Mouse (Mus musculus) splenic B cell, adult 2 months (primary cell): ENCODE data around the gene Gcc2.
"Not testable (repeated sequence)": the region's sequence is repeated elsewhere in the genome, so short reads cannot be mapped to it uniquely, and the experiment has no call there.

ENCODE experiments used
- DNase-seq: peaks from one replicate; pipeline ENCODE4 v3.0.0-alpha.2; 2011; ENCODE audit warnings: low read depth, low spot score
- H3K27me3 ChIP-seq: 2 replicates; pipeline ENCODE4 v1.6.1; 2012; ENCODE audit warnings: mild to moderate bottlenecking, low read length, moderate library complexity, mixed read lengths; ENCODE audit not compliant: control insufficient read depth, poor library complexity, insufficient read depth, severe bottlenecking
- H3K36me3 ChIP-seq: 2 replicates; pipeline ENCODE4 v1.6.1; 2012; ENCODE audit warnings: mild to moderate bottlenecking, low read length, moderate library complexity, mixed read lengths; ENCODE audit not compliant: control insufficient read depth, poor library complexity, insufficient read depth, severe bottlenecking

Gcc2 gene

DNA sequence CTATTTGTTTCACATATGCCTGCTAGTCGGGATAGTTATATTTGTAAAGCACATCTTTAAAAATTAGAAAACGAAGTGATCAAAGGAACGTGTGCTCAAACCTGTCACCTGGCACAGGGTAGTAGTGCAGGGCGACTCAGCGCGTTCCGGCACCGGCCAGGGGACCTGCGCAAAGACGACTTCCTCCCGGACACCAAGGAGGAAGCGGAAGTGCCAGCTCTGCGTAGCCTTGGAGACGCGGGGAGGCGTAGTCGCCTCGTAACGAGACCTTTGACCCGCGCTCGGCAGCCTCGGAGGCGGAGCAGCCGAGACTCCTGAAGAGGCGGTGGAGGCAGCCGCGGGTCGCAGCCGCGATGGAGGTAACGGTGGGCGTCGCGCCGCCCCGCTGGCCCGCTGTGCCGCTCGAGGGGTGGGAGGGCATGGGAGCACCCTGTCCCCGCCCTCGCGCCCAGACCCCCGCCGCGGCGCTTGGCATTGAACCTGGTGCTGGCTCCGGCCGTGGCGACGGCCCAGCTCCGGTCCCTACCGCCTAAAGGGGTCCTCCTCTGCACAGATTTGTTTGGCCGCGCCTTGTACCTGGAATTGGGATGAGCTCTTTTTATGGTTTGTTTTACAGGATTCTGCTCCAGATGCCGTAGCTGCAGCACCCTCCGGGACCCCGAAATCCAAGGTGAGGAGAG, at the start of gene Gcc2:
TSS of gene Gcc2 (plus strand) at position 285 of the 680 bp plus-strand sequence.
- Histone ChIP-seq H3K27me3 (no peaks in the 10 kb centered on the region), H3K36me3 (peaks cover 3% of the 10 kb centered on the region; the same call in 1 of the 2 replicates)
- DNase-seq, result peak; percentile 96

DNA sequence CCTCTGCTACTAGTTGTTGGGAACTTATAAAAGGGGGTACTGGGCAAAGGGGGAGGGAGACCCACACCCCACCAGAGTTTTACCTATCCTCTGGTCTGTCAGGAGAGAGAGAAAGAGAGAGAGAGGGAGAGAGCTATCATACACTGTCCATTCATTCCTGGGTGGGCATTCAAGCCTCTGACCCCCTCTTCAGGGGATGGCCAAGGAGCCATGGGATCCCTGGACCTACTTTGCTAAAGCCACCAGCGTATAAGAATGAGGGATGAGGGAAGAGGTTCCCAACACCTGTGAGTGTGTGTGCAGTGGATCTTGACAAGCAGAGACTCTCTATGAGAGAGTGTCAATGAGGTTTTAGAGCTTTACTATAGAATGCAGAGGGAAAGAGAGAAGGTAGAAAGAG, 49.3 kb upstream of the Gcc2 start:
- DNase-seq, result no peak
- no peaks in the 10 kb centered on the region for H3K36me3 ChIP-seq
- H3K27me3 ChIP-seq, result no peaks in the 10 kb centered on the region

DNA sequence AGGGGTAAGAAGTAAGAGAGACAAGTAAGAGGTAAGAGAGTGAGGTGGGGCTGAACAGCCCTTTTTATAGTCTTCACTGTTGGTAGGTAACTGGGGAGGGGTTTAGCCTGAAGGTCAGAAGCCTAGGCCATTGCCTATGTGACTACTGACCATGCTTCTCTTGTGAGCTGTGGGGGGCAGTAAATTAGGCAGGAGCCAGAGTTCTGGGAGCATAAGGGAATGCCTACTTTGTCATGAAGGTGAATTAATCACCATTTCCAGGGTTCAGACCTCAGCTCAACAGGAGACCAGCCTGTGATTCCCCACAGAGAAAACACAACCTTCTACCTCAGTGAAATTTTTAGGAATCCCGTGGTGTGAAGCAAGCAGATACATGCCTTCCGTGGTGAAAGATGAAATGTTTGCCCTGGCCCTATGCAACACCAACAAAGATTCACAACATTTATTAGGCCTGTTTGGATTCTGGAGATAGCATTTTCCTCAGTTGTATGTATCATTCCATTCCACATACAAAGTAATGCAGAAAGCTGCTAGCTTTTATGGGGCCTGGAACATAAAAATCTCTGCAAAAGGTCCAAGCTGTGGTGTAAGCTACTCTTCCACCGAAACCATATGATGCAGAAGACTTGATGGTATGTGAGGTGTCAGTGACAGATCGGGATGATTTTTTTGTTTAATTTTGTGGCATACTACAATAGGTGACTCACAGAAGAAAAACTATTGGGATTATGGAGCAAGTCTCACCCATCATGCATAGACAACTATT, 48.5 kb upstream of the Gcc2 start:
- no peak for DNase-seq
- no peaks in the 10 kb centered on the region for H3K36me3 ChIP-seq

DNA sequence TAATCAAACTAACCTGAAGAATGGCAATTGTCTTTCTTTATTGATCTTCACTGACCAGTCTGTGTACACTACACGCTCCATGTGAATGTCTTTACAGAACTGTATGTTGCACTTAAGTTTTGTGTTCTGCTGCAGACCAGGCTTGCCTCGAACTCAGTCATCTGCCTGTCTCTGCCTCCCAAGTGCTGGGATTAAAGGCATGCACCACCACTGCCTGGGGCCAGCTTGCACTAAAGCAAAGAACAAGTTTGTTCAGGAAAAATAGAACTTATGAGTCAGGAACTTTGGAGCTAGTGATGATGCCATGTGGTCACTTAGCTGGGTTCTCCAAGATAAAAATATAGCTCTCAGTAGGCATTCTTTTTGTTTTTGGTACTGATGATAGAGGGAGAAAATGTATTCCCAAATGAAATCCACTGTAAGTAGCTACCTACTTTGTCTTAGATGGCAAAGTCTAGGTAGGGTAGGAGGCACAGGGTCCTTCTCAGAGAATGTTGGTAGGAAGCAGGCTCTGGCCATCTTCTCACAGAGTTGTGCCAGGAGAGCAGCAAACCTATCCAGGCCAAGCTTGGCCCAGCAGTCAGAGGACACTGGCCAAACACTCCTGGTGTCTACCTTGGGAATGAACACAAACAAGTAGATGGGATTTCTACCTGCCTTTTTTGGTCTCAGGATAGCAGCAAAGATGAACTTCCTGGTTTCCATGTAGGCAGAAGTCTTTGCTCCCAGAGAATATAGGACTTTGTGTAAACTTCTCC, 45.4 kb upstream of the Gcc2 start:
- H3K36me3 ChIP-seq, result no peaks in the 10 kb centered on the region
- H3K27me3 ChIP-seq, result no peaks in the 10 kb centered on the region
- DNase-seq, result no peak

More for the DNA sequence above, 48.5 kb upstream of the Gcc2 start:
- no peaks in the 10 kb centered on the region for H3K27me3 ChIP-seq

DNA sequence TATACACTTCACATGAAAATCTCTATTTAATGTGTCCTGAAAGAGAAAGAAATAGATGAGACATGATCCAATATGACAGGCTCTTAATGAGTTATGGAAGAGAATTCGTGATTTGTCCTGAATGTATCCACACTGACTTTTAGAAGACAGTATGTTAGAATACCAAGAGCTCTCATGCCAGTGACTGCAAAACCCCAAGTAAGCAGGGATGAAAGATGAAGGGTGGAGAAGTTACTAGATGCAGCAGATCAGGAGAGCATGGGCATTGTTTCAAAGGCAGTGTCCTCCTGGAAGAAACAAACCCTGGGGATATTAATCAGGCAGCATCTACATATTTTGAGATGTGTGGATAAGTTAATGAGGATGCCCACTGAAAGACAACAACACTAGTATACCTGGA, 44.8 kb upstream of the Gcc2 start:
- no peak for DNase-seq
- H3K27me3 ChIP-seq, result no peaks in the 10 kb centered on the region
- H3K36me3 ChIP-seq, result no peaks in the 10 kb centered on the region

DNA sequence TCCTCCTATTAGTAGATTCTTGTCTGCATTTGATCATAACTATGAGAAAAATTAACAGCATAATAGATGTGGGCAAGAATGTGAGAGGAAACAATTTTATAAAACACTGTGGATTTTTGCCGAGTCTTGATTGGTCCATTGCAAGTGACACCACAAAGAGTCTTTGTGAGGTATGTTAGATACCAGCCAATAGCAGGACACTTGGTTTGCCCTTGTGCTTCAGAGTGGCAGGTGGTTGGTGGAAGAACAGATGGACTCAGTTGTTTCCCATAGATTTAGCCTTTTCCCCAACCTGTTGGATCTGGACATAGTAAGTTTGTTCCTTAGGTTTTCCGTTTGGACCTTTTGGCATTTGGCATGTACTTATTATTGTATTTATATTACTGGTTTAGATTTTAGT, 44.1 kb upstream of the Gcc2 start:
- Histone ChIP-seq H3K27me3 (no peaks in the 10 kb centered on the region), H3K36me3 (no peaks in the 10 kb centered on the region)
- DNase-seq, result no peak

DNA sequence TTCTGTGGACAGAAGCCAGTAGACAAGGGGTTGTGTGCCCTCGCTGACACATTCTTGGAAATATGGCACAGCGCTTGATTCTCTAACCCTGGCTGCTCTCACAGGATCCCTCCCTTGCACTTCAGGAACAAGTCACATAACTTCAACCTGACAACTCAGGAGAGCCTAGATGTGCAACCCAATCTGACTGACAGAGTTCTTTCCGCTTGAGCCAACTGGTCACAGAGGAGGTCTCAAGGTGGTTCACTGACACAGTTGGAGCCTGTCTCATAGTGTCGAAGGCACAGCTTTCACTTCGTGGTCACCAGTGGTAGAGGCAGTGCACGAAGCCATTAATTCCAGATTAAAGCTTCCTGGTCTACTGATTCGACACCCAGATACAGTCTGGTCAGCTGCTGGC, 43.1 kb upstream of the Gcc2 start:
- Histone ChIP-seq H3K36me3 (no peaks in the 10 kb centered on the region), H3K27me3 (no peaks in the 10 kb centered on the region)
- DNase-seq, result no peak

DNA sequence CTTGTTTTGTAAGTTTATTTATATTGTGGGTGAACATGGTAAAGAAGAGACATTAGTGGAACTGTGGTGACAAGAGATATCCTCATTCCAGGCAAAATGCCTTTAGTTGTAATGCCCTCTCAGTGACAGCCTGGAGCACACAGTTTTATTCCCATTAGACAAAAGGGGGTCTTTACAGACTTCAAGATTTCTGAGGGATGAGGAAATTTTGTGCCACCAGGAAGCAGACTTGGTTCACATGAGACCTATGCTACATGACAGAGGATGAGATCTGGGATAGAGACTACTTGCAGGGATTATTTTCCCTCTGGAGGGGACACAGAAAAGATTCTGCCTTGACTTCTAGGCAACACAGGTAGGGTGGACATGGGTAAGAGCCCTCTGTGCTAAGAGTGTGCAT, 40.8 kb upstream of the Gcc2 start:
- Histone ChIP-seq H3K36me3 (no peaks in the 10 kb centered on the region), H3K27me3 (no peaks in the 10 kb centered on the region)
- no peak for DNase-seq

DNA sequence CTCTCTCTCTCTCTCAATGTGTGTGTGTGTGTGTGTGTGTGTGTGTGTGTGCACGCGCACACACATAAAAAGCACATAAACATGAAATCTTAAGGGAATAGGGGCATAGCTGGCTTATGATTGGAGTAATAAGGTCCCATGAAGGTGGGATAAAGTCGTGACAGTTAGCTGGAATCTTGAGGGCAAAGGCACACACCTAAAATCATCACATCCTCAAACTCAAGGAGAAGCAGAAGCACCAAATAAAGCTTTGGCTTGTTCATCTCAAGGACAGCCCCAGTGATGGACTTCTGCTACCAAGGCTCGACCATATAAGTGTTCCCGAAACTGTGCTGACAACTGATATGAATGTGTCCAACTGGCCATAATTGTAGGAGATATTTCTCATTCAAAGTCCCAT, 40.4 kb upstream of the Gcc2 start:
- Histone ChIP-seq H3K27me3 (no peaks in the 10 kb centered on the region), H3K36me3 (no peaks in the 10 kb centered on the region)
- DNase-seq, result no peak

DNA sequence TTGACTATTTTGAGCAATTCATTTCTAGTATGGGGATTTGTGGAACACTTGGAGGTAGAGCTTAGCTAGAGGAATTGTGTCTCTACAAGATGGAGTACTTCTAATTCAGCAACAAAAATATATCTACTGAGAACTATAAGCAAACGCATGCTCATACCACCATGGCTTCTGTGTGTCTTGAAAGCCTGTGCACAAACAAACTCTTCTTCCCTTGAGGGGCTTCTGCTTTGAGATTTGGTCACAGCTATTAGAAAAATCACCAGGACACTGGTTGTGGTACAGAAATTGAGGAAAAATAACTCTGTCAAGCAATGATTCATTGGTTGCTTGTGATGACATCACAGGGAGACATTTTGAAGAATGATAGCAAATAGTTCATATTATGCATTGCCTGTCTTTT, 39.9 kb upstream of the Gcc2 start:
- DNase-seq, result no peak
- no peaks in the 10 kb centered on the region for H3K36me3 ChIP-seq
- H3K27me3 ChIP-seq, result no peaks in the 10 kb centered on the region

DNA sequence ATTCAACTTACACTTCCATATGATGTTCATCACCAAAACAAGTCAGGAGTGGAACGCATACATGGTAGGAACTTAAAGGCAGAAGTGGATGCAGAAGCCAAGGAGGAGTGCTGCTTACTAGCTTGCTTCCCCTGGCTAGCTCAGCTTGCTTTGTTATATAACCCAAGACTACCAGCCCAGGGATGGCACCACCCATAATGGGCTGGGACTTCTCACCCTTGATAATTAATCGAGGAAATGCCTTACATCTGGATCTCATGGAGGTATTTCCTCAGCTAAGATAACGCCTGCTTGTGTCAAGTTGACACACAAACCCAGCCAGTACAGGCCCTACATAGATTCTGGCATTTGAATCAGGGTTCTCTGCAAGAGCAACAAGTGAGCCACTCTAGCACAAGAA, 37.9 kb upstream of the Gcc2 start:
- H3K36me3 ChIP-seq, result no peaks in the 10 kb centered on the region
- H3K27me3 ChIP-seq, result no peaks in the 10 kb centered on the region
- DNase-seq, result no peak

DNA sequence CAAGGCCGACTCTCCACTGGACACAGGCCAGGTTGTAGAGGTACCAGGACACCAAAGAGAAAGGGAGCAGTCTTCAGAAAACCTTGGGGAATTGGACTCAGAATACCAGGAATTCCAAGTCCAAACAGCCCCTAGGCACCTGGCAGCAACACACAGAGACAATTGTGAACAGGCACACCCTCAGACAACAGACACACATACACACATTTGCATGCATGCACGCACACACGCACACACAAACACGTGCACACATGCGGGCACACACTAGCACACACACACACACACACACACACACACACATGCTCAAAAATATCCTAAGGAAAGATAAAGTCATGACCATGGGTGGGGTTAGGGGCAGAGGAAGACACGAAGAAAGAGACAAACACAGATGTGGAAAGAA, 34.6 kb upstream of the Gcc2 start:
- Histone ChIP-seq H3K36me3 (no peaks in the 10 kb centered on the region), H3K27me3 (no peaks in the 10 kb centered on the region)
- DNase-seq, result peak; percentile 23

DNA sequence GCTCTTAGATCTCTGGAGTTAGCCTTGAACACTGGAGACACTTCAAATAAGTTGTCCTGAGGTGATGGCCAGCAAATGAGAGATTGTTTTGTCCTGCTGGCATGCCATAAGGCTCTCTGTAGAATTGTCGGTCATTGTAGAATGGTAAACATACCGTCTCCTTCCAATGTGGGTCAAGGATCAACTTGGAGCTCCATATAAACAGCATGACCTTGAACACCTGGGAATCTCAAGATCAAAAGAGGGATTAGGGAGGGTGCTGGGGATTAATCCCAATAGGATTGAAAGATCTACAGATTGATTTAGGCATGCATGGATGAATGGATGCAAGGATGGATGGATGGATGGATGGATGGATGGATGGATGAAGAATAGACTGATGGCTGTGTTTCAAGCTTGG, 33.7 kb upstream of the Gcc2 start:
- not testable (repeated sequence) for H3K27me3 ChIP-seq, DNase-seq, H3K36me3 ChIP-seq

DNA sequence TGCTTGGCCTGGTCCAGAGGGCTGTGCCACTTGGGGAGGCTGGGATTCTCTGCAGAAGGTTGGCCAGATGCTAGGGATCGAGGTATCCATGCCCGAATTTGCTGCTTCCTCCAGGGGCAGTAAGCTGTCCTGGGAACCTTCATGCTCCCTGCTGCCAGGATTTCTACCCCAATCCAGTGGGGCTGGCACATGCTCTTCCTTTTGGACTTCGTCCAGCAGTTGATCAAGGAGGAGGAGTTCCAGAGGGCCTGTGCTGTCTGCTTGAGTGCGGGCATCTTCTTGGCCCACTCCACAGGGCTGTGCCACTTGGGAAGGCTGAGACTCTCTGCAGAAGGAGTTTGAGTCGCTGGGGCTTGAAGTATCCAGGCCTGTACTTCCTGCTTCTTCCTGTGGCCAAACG, 32.1 kb upstream of the Gcc2 start:
- not testable (repeated sequence) for DNase-seq, H3K27me3 ChIP-seq, H3K36me3 ChIP-seq
